8 mouse cellular contexts compared by ENCODE assay signal in genomic region chr15:93335821-93336657, GRCm38 (mm10). TPM values are rescaled to one million over a fixed set of nuclear protein-coding genes. Genes with fewer than 3 reads are reported as not detected.
A peak's percentile ranks its signal among the peaks of the same experiment; 100 is the strongest.
DNase-seq lines count a peak whose midpoint lies in the region; ATAC-seq and TF ChIP-seq lines count a peak whose summit lies in the region.

No protein-coding gene starts in this region.

- H3K4me2 ChIP-seq in hindbrain, embryonic 16.5 days (ENCODE audit: low read length), result peak overlapping the region; percentile 93
- peak overlapping the region; percentile 69 for H3K4me2 ChIP-seq in limb, embryonic 12.5 days
- H3K4me2 ChIP-seq in midbrain, embryonic 14.5 days (ENCODE audit: low read length), result peak overlapping the region; percentile 77
- H3K4me2 ChIP-seq in stomach, embryonic 14.5 days (replicated peaks; ENCODE audit: low read depth, low read length), result peak overlapping the region; percentile 81

- TF ChIP-seq CTCF in layer of hippocampus, adult 2 months (conservative IDR thresholded peaks at IDR 0.05), result 0 out of 2 replicates have a peak, but pooled peaks have one; percentile 6

- peaks cover 10% of the 10 kb centered on the region for H3K4me1 ChIP-seq in hindbrain, embryonic 16.5 days (ENCODE audit: control insufficient read depth, insufficient read depth, low read depth, low read length)
- peaks cover 5% of the 10 kb centered on the region; the same call in 1 of the 2 replicates for H3K4me1 ChIP-seq in limb, embryonic 12.5 days (replicated peaks)
- peaks cover 6% of the 10 kb centered on the region; the same call in 1 of the 2 replicates for H3K4me1 ChIP-seq in midbrain, embryonic 14.5 days (ENCODE audit: control insufficient read depth, insufficient read depth, low read length)
- no peaks in the 10 kb centered on the region for H3K4me1 ChIP-seq in stomach, embryonic 14.5 days (ENCODE audit: control insufficient read depth, insufficient read depth, low read length)

- H3K9me3 ChIP-seq in hindbrain, embryonic 16.5 days (ENCODE audit: control insufficient read depth, low read length), result no peaks in the 10 kb centered on the region
- no peaks in the 10 kb centered on the region for H3K9me3 ChIP-seq in limb, embryonic 12.5 days
- H3K9me3 ChIP-seq in midbrain, embryonic 14.5 days (ENCODE audit: control insufficient read depth, low read length), result no peaks in the 10 kb centered on the region
- H3K9me3 ChIP-seq in stomach, embryonic 14.5 days (ENCODE audit: control insufficient read depth, low read depth, low read length), result no peaks in the 10 kb centered on the region

- under 1% methylated on average over 50 of the region's 110 CpGs for whole genome bisulfite sequencing in hindbrain, embryonic 16.5 days
- WGBS in limb, embryonic 12.5 days, result under 1% methylated on average over 76 of the region's 110 CpGs
- under 1% methylated on average over 84 of the region's 110 CpGs for WGBS in midbrain, embryonic 14.5 days
- WGBS in stomach, embryonic 14.5 days, result under 1% methylated on average over 64 of the region's 110 CpGs

- peak in 1 of 2 experiments; percentile 32 for DNase-seq in layer of hippocampus, adult 2 months (ENCODE audit: low spot score in 2 of 2)
- DNase-seq in layer of hippocampus, adult 9-10 months (ENCODE audit: low spot score), result no peak
- peak; percentile 36 for DNase-seq in cerebellum, adult 8-10 months
- DNase-seq in gastrocnemius, adult 18-20 months (ENCODE audit: low spot score), result peak; percentile 33
- peak; percentile 78 for DNase-seq in midbrain, embryonic 14.5 days

- ATAC-seq in hindbrain, embryonic 16.5 days, result peak; percentile 73
- peak; percentile 60 for ATAC-seq in limb, embryonic 12.5 days (ENCODE audit: insufficient number of reproducible peaks, insufficient read depth, low FRiP score, low TSS enrichment, low read depth)
- peak; percentile 68 for ATAC-seq in midbrain, embryonic 14.5 days (ENCODE audit: low FRiP score, low TSS enrichment)
- ATAC-seq in stomach, embryonic 14.5 days (ENCODE audit: insufficient number of reproducible peaks, insufficient read depth, low FRiP score, low read depth), result peak; percentile 56

- peak overlapping the region; percentile 64 for H3K4me3 ChIP-seq in layer of hippocampus, adult 2 months
- peak overlapping the region; percentile 97 for H3K4me3 ChIP-seq in hindbrain, embryonic 16.5 days (ENCODE audit: low read length)
- peak overlapping the region; percentile 78 for H3K4me3 ChIP-seq in limb, embryonic 12.5 days (replicated peaks)
- peak overlapping the region; percentile 69 for H3K4me3 ChIP-seq in midbrain, embryonic 14.5 days (replicated peaks; ENCODE audit: low read depth, low read length)
- peak overlapping the region; percentile 55 for H3K4me3 ChIP-seq in stomach, embryonic 14.5 days (ENCODE audit: low read depth, low read length)

- H3K27me3 ChIP-seq in hindbrain, embryonic 16.5 days (replicated peaks; ENCODE audit: control insufficient read depth, insufficient read depth, low read length), result no peaks in the 10 kb centered on the region
- H3K27me3 ChIP-seq in limb, embryonic 12.5 days, result 0 out of 2 replicates have a peak, but pooled peaks cover 3% of the 10 kb centered on the region
- no peaks in the 10 kb centered on the region for H3K27me3 ChIP-seq in midbrain, embryonic 14.5 days (ENCODE audit: control insufficient read depth, insufficient read depth, low read length)
- H3K27me3 ChIP-seq in stomach, embryonic 14.5 days (ENCODE audit: control insufficient read depth, insufficient read depth, low read length), result no peaks in the 10 kb centered on the region

- no peaks in the 10 kb centered on the region for H3K36me3 ChIP-seq in hindbrain, embryonic 16.5 days (ENCODE audit: control insufficient read depth, insufficient read depth, low read length)
- H3K36me3 ChIP-seq in limb, embryonic 12.5 days, result peaks cover 12% of the 10 kb centered on the region
- H3K36me3 ChIP-seq in midbrain, embryonic 14.5 days (ENCODE audit: control insufficient read depth, insufficient read depth, low read length), result peaks cover 4% of the 10 kb centered on the region; the same call in 1 of the 2 replicates
- no peaks in the 10 kb centered on the region for H3K36me3 ChIP-seq in stomach, embryonic 14.5 days (ENCODE audit: control insufficient read depth, insufficient read depth, low read length)

- H3K9ac ChIP-seq in hindbrain, embryonic 16.5 days (ENCODE audit: low read depth, low read length), result peak overlapping the region; percentile 95
- H3K9ac ChIP-seq in limb, embryonic 12.5 days (replicated peaks), result peak overlapping the region; percentile 84
- peak overlapping the region; percentile 91 for H3K9ac ChIP-seq in midbrain, embryonic 14.5 days (replicated peaks; ENCODE audit: low read length)
- peak overlapping the region; percentile 87 for H3K9ac ChIP-seq in stomach, embryonic 14.5 days (replicated peaks; ENCODE audit: low read depth, low read length)

- peak overlapping the region; percentile 82 for H3K27ac ChIP-seq in layer of hippocampus, adult 2 months
- peak overlapping the region; percentile 96 for H3K27ac ChIP-seq in hindbrain, embryonic 16.5 days (ENCODE audit: low read depth, low read length)
- H3K27ac ChIP-seq in limb, embryonic 12.5 days, result peak overlapping the region; percentile 84
- H3K27ac ChIP-seq in midbrain, embryonic 14.5 days (replicated peaks; ENCODE audit: low read depth, low read length), result peak overlapping the region; percentile 96
- peak overlapping the region; percentile 84 for H3K27ac ChIP-seq in stomach, embryonic 14.5 days (ENCODE audit: low read length)

RNA-seq across cellular contexts. Expression of gene Yaf2, which starts 0.7 kb away (rescaled TPM):
- 10 to 100 TPM; 85.7 to 87.2 TPM for total RNA-seq in layer of hippocampus, adult 2 months (2021)
- 10 to 100 TPM; 21.0 to 24.2 TPM for total RNA-seq in gastrocnemius, adult 18-20 months (2021)
- polyA plus RNA-seq in hindbrain, embryonic 16.5 days (2015; fragmentation: Nextera tagmentation; extraction: Ambion mirVana), result 85.6 and 108 TPM in 2 replicates
- polyA plus RNA-seq in limb, embryonic 12.5 days (2016; fragmentation: Nextera tagmentation; extraction: Ambion mirVana), result 70.4 and 75.8 TPM in 2 replicates
- 122 and 133 TPM in 2 replicates for polyA plus RNA-seq in midbrain, embryonic 14.5 days (2014; fragmentation: Nextera tagmentation; extraction: Ambion mirVana)
- polyA plus RNA-seq in stomach, embryonic 14.5 days (2014; fragmentation: Nextera tagmentation; extraction: Ambion mirVana), result 58.8 and 62.3 TPM in 2 replicates
